ENCODE assay signal across 9 mouse cellular contexts in the genomic region with DNA sequence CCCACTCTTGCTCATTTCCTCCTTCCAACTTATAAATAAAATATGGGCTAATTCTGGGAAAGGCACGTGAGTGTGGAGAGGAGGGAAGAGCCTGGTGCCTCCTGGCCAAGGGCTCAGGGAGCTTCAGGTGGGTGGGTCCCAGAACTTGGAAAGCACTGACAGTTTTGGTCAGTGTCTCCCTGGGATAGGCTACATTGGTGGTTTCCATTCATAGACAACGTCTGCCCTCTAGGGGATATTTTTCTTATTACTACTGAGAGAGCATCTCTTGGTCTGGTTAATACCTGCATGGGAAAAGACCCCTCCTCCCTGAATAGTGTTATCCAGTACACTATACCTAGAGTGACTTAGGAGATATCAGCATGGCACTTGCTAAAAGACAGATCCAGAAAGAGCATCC. TPM values are rescaled to one million over a fixed set of nuclear protein-coding genes. Genes with fewer than 3 reads are reported as not detected.
DNase-seq lines count a peak whose midpoint lies in the region; ATAC-seq and TF ChIP-seq lines count a peak whose summit lies in the region.
"Had no signal": no experiment of that assay in that cellular context is flagged by ENCODE, and none has a peak within 500 bp of the region (broad histone marks: within the 10 kb centered on the region; RNA-seq: fewer than 3 reads in every experiment).

No protein-coding gene starts in this region.

- H3K9me3 ChIP-seq in heart, postnatal 0 days (replicated peaks; ENCODE audit: control insufficient read depth, low read length), result no peaks in the 10 kb centered on the region
- H3K9me3 ChIP-seq in heart, embryonic 12.5 days (replicated peaks), result no peaks in the 10 kb centered on the region
- H3K9me3 ChIP-seq in hindbrain, postnatal 0 days (ENCODE audit: low read length), result no peaks in the 10 kb centered on the region

- no peak overlapping the region for H3K27ac ChIP-seq in heart, postnatal 0 days (ENCODE audit: low read depth)
- H3K27ac ChIP-seq in heart, embryonic 12.5 days (ENCODE audit: poor library complexity, severe bottlenecking), result no peak overlapping the region
- H3K27ac ChIP-seq in hindbrain, postnatal 0 days, result no peak overlapping the region

- TF ChIP-seq EP300 in heart, postnatal 0 days (IDR thresholded peaks at IDR 0.05; ENCODE audit: low read depth), result no peak

- 1% methylated on average over 2 of the region's 2 CpGs for WGBS in heart, postnatal 0 days
- WGBS in heart, embryonic 12.5 days, result 2% methylated on average over 2 of the region's 2 CpGs
- WGBS in hindbrain, postnatal 0 days, result 9% methylated on average over 2 of the region's 2 CpGs

- no peak overlapping the region for H3K4me2 ChIP-seq in heart, postnatal 0 days (ENCODE audit: low read depth, low read length)
- H3K4me2 ChIP-seq in heart, embryonic 12.5 days, result no peak overlapping the region
- H3K4me2 ChIP-seq in hindbrain, postnatal 0 days (ENCODE audit: low read depth, low read length), result no peak overlapping the region

- peak; percentile 14 for DNase-seq in heart, postnatal 0 days (ENCODE audit: low spot score)
- DNase-seq in thymus, postnatal 0 days (ENCODE audit: low spot score), result peak; percentile 71
- DNase-seq in thymus, postnatal 36 days, result no peak
- peak; percentile 51 for DNase-seq in hindbrain, postnatal 0 days (ENCODE audit: low spot score)
- DNase-seq in ovary, postnatal 14 days (ENCODE audit: low spot score), result no peak
- DNase-seq in urinary bladder, postnatal 14 days (ENCODE audit: low spot score), result no peak
- DNase-seq in gastrocnemius, postnatal 4 days (ENCODE audit: low spot score in 2 of 2), result no peak

- no peak overlapping the region for H3K9ac ChIP-seq in heart, postnatal 0 days (replicated peaks; ENCODE audit: low read depth, low read length)
- H3K9ac ChIP-seq in heart, embryonic 12.5 days, result no peak overlapping the region
- no peak overlapping the region for H3K9ac ChIP-seq in hindbrain, postnatal 0 days (replicated peaks; ENCODE audit: low read length)

- H3K36me3 ChIP-seq in heart, postnatal 0 days (replicated peaks; ENCODE audit: control insufficient read depth, insufficient read depth, low read length), result no peaks in the 10 kb centered on the region
- no peaks in the 10 kb centered on the region for H3K36me3 ChIP-seq in heart, embryonic 12.5 days
- H3K36me3 ChIP-seq in hindbrain, postnatal 0 days (ENCODE audit: insufficient read depth, low read length), result no peaks in the 10 kb centered on the region

- H3K4me1 ChIP-seq in heart, postnatal 0 days (ENCODE audit: control insufficient read depth, insufficient read depth), result no peaks in the 10 kb centered on the region
- no peaks in the 10 kb centered on the region for H3K4me1 ChIP-seq in heart, embryonic 12.5 days (replicated peaks)
- H3K4me1 ChIP-seq in hindbrain, postnatal 0 days (ENCODE audit: insufficient read depth, low read length), result no peaks in the 10 kb centered on the region

- no peaks in the 10 kb centered on the region for H3K27me3 ChIP-seq in heart, postnatal 0 days (ENCODE audit: control insufficient read depth, insufficient read depth, low read length)
- H3K27me3 ChIP-seq in heart, embryonic 12.5 days (replicated peaks), result no peaks in the 10 kb centered on the region
- H3K27me3 ChIP-seq in hindbrain, postnatal 0 days (ENCODE audit: insufficient read depth, low read length), result no peaks in the 10 kb centered on the region

- no peak overlapping the region for H3K4me3 ChIP-seq in heart, postnatal 0 days (ENCODE audit: low read depth, low read length)
- H3K4me3 ChIP-seq in heart, embryonic 12.5 days, result no peak overlapping the region
- H3K4me3 ChIP-seq in hindbrain, postnatal 0 days (ENCODE audit: low read length), result no peak overlapping the region

- ATAC-seq in heart, postnatal 0 days (ENCODE audit: insufficient read depth, low read depth), result peak; percentile 41; the same call in 1 of the 2 replicates
- ATAC-seq in heart, embryonic 12.5 days (ENCODE audit: insufficient number of reproducible peaks, low FRiP score), result no peak
- peak; percentile 51; the same call in 1 of the 2 replicates for ATAC-seq in hindbrain, postnatal 0 days

- TF ChIP-seq CTCF in heart, postnatal 0 days (IDR thresholded peaks at IDR 0.05; ENCODE audit: low read depth), result peak; percentile 45
- TF ChIP-seq CTCF in hindbrain, postnatal 0 days (IDR thresholded peaks at IDR 0.05; ENCODE audit: low read depth), result peak; percentile 55

RNA-seq across cellular contexts. Expression of gene Serpinb5, which starts 22.8 kb away (rescaled TPM):
- total RNA-seq in heart, postnatal 0 days (2014; rRNA removed; ENCODE audit: low replicate concordance), result not detected in 2 replicates
- not detected in 2 replicates for polyA plus RNA-seq in heart, postnatal 0 days (2015; fragmentation: Nextera tagmentation; extraction: Ambion mirVana)
- not detected in 2 replicates for polyA plus RNA-seq in heart, embryonic 12.5 days (2016; fragmentation: Nextera tagmentation; extraction: Ambion mirVana)
- polyA plus RNA-seq in thymus, postnatal 0 days (2015; fragmentation: Nextera tagmentation; extraction: Ambion mirVana), result 5.6 and 8.3 TPM in 2 replicates
- 0.05 TPM in 1 of 2 replicates, not detected in the other for total RNA-seq in hindbrain, postnatal 0 days (2014; rRNA removed)
- 0.15 and 0.38 TPM in 2 replicates for polyA plus RNA-seq in hindbrain, postnatal 0 days (2015; fragmentation: Nextera tagmentation; extraction: Ambion mirVana)
- under 1 TPM in 1 of 2 experiments, not detected in 1; 0.23 TPM for total RNA-seq in gastrocnemius, postnatal 4 days (2021)
- total RNA-seq: layer of hippocampus, postnatal 25 days had no signal

RNA-seq across cellular contexts. Expression of gene Serpinb12, which starts 50.4 kb away (rescaled TPM):
- total RNA-seq in heart, postnatal 0 days (2014; rRNA removed; ENCODE audit: low replicate concordance), result 3.4 TPM in 1 of 2 replicates, not detected in the other
- 0.19 TPM in 1 of 2 replicates, not detected in the other for polyA plus RNA-seq in heart, postnatal 0 days (2015; fragmentation: Nextera tagmentation; extraction: Ambion mirVana)
- polyA plus RNA-seq in heart, embryonic 12.5 days (2016; fragmentation: Nextera tagmentation; extraction: Ambion mirVana), result 0.14 TPM in 1 of 2 replicates, not detected in the other
- polyA plus RNA-seq in thymus, postnatal 0 days (2015; fragmentation: Nextera tagmentation; extraction: Ambion mirVana), result 4.3 and 5.4 TPM in 2 replicates
- 0.43 TPM in 1 of 2 replicates, not detected in the other for total RNA-seq in hindbrain, postnatal 0 days (2014; rRNA removed)
- 0.14 TPM in 1 of 2 replicates, not detected in the other for polyA plus RNA-seq in hindbrain, postnatal 0 days (2015; fragmentation: Nextera tagmentation; extraction: Ambion mirVana)
- total RNA-seq in gastrocnemius, postnatal 4 days (2021), result under 1 TPM; 0.47 to 0.54 TPM

Comparison
In these comparisons a context has a peak if more than half of its experiments do, and no peak if none do; other contexts are left out.
1. DNase-seq: peak in heart, postnatal 0 days (single experiment), thymus, postnatal 0 days (single experiment) and hindbrain, postnatal 0 days (single experiment); none in thymus, postnatal 36 days (0 of 2), ovary, postnatal 14 days (single experiment), urinary bladder, postnatal 14 days (single experiment) and gastrocnemius, postnatal 4 days (0 of 2).